Mouse (Mus musculus): ENCODE results near the gene Arrdc2. TPM values are rescaled to one million over a fixed set of nuclear protein-coding genes. Genes with fewer than 3 reads are reported as not detected.

Arrdc2 gene
- polyA plus RNA-seq, 1 experiment from 2014 or later: 13.4 TPM

GRCm38 (mm10) chr8:70812885-70813284 lies 26.6 kb downstream of the Arrdc2 start:
- H3K27me3 ChIP-seq (replicated peaks; ENCODE audit: control insufficient read depth, insufficient read depth, low read length): peaks cover 8% of the 10 kb centered on the region; the same call in 1 of the 2 replicates
- DNase-seq (ENCODE audit: low spot score) (no peak), ATAC-seq (replicated peaks; ENCODE audit: low FRiP score) (no peak)
- H3K27ac ChIP-seq (ENCODE audit: low read depth, low read length): no peak overlapping the region
- H3K36me3 ChIP-seq (ENCODE audit: control insufficient read depth, insufficient read depth, low read length): no peaks in the 10 kb centered on the region
- no peak overlapping the region for H3K9ac ChIP-seq (ENCODE audit: low read depth, low read length)
- WGBS: 57% methylated on average over 4 of the region's 4 CpGs
- H3K9me3 ChIP-seq (ENCODE audit: control insufficient read depth, low read length): no peaks in the 10 kb centered on the region
- H3K4me1 ChIP-seq (replicated peaks; ENCODE audit: control insufficient read depth, insufficient read depth, low read length): peaks cover 13% of the 10 kb centered on the region
- H3K4me2 ChIP-seq: no peak overlapping the region
- no peak overlapping the region for H3K4me3 ChIP-seq (ENCODE audit: low read depth, low read length)

GRCm38 (mm10) chr8:70812055-70812454 lies 27.5 kb downstream of the Arrdc2 start:
- H3K27me3 ChIP-seq (replicated peaks; ENCODE audit: control insufficient read depth, insufficient read depth, low read length): peaks cover 5% of the 10 kb centered on the region; the same call in 1 of the 2 replicates
- no peak overlapping the region for H3K4me3 ChIP-seq (ENCODE audit: low read depth, low read length)
- no peak overlapping the region for H3K4me2 ChIP-seq
- H3K36me3 ChIP-seq (ENCODE audit: control insufficient read depth, insufficient read depth, low read length): no peaks in the 10 kb centered on the region
- no peaks in the 10 kb centered on the region for H3K9me3 ChIP-seq (ENCODE audit: control insufficient read depth, low read length)
- no peak overlapping the region for H3K9ac ChIP-seq (ENCODE audit: low read depth, low read length)
- H3K27ac ChIP-seq (ENCODE audit: low read depth, low read length): no peak overlapping the region
- ATAC-seq (replicated peaks; ENCODE audit: low FRiP score) (no peak), DNase-seq (ENCODE audit: low spot score) (no peak)
- H3K4me1 ChIP-seq (replicated peaks; ENCODE audit: control insufficient read depth, insufficient read depth, low read length): peaks cover 16% of the 10 kb centered on the region
- WGBS: 44% methylated on average over 4 of the region's 4 CpGs

GRCm38 (mm10) chr8:70810962-70811680 lies 28.4 kb downstream of the Arrdc2 start:
- Histone ChIP-seq H3K4me3 (ENCODE audit: low read depth, low read length) (no peak overlapping the region), H3K27me3 (replicated peaks; ENCODE audit: control insufficient read depth, insufficient read depth, low read length) (peaks cover 2% of the 10 kb centered on the region; the same call in 1 of the 2 replicates)
- ATAC-seq (replicated peaks; ENCODE audit: low FRiP score): no peak

GRCm38 (mm10) chr8:70808955-70809701 lies 30.4 kb downstream of the Arrdc2 start:
- Histone ChIP-seq H3K9me3 (ENCODE audit: control insufficient read depth, low read length) (no peaks in the 10 kb centered on the region), H3K27me3 (replicated peaks; ENCODE audit: control insufficient read depth, insufficient read depth, low read length) (no peaks in the 10 kb centered on the region; the same call in 1 of the 2 replicates), H3K9ac (ENCODE audit: low read depth, low read length) (no peak overlapping the region), H3K4me3 (ENCODE audit: low read depth, low read length) (no peak overlapping the region), H3K36me3 (ENCODE audit: control insufficient read depth, insufficient read depth, low read length) (no peaks in the 10 kb centered on the region), H3K4me1 (replicated peaks; ENCODE audit: control insufficient read depth, insufficient read depth, low read length) (peaks cover 19% of the 10 kb centered on the region), H3K4me2 (no peak overlapping the region), H3K27ac (ENCODE audit: low read depth, low read length) (no peak overlapping the region)
- ATAC-seq (replicated peaks; ENCODE audit: low FRiP score) (no peak), DNase-seq (ENCODE audit: low spot score) (no peak)
- WGBS: 74% methylated on average over 8 of the region's 8 CpGs

More at GRCm38 (mm10) chr8:70810962-70811680, 28.4 kb downstream of the Arrdc2 start:
- Histone ChIP-seq H3K9me3 (ENCODE audit: control insufficient read depth, low read length) (no peaks in the 10 kb centered on the region), H3K4me2 (no peak overlapping the region; the same call in 1 of the 2 replicates), H3K4me1 (replicated peaks; ENCODE audit: control insufficient read depth, insufficient read depth, low read length) (peaks cover 17% of the 10 kb centered on the region), H3K36me3 (ENCODE audit: control insufficient read depth, insufficient read depth, low read length) (no peaks in the 10 kb centered on the region), H3K9ac (ENCODE audit: low read depth, low read length) (no peak overlapping the region), H3K27ac (ENCODE audit: low read depth, low read length) (no peak overlapping the region)
- 59% methylated on average over 20 of the region's 20 CpGs for WGBS
- DNase-seq (ENCODE audit: low spot score): no peak

GRCm38 (mm10) chr8:70808239-70808638 lies 31.3 kb downstream of the Arrdc2 start, which contains the start of gene Il12rb1:
Gene Il12rb1 (plus strand): TSS chr8:70808449.
- Histone ChIP-seq H3K27ac (ENCODE audit: low read depth, low read length) (no peak within 1 kb of the TSS), H3K27me3 (replicated peaks; ENCODE audit: control insufficient read depth, insufficient read depth, low read length) (no peaks in the 10 kb centered on the region; the same call in none of the 2 replicates), H3K36me3 (ENCODE audit: control insufficient read depth, insufficient read depth, low read length) (no peaks in the 10 kb centered on the region), H3K4me1 (replicated peaks; ENCODE audit: control insufficient read depth, insufficient read depth, low read length) (peaks cover 24% of the 10 kb centered on the region), H3K4me3 (ENCODE audit: low read depth, low read length) (no peak within 1 kb of the TSS), H3K4me2 (0 out of 2 replicates have a peak within 1 kb of the TSS, but pooled peaks have one; percentile 21), H3K9ac (ENCODE audit: low read depth, low read length) (no peak within 1 kb of the TSS), H3K9me3 (ENCODE audit: control insufficient read depth, low read length) (no peaks in the 10 kb centered on the region)
- 62% methylated on average over 5 of the region's 5 CpGs for WGBS
- DNase-seq (ENCODE audit: low spot score) (no peak), ATAC-seq (replicated peaks; ENCODE audit: low FRiP score) (no peak)

GRCm38 (mm10) chr8:70807304-70807703 lies 32.2 kb downstream of the Arrdc2 start:
- H3K4me2 ChIP-seq: 0 out of 2 replicates have a peak overlapping the region, but pooled peaks have one; percentile 21
- DNase-seq (ENCODE audit: low spot score) (no peak), ATAC-seq (replicated peaks; ENCODE audit: low FRiP score) (no peak)
- no peak overlapping the region for H3K4me3 ChIP-seq (ENCODE audit: low read depth, low read length)
- peaks cover 24% of the 10 kb centered on the region for H3K4me1 ChIP-seq (replicated peaks; ENCODE audit: control insufficient read depth, insufficient read depth, low read length)
- no peak overlapping the region for H3K9ac ChIP-seq (ENCODE audit: low read depth, low read length)
- H3K9me3 ChIP-seq (ENCODE audit: control insufficient read depth, low read length): no peaks in the 10 kb centered on the region
- no peak overlapping the region for H3K27ac ChIP-seq (ENCODE audit: low read depth, low read length)
- peaks cover 1% of the 10 kb centered on the region for H3K27me3 ChIP-seq (replicated peaks; ENCODE audit: control insufficient read depth, insufficient read depth, low read length)
- 62% methylated on average over 1 of the region's 1 CpGs for WGBS
- H3K36me3 ChIP-seq (ENCODE audit: control insufficient read depth, insufficient read depth, low read length): no peaks in the 10 kb centered on the region

GRCm38 (mm10) chr8:70806541-70806940 lies 33.0 kb downstream of the Arrdc2 start:
- ATAC-seq (replicated peaks; ENCODE audit: low FRiP score): no peak
- Histone ChIP-seq H3K9ac (ENCODE audit: low read depth, low read length) (no peak overlapping the region), H3K36me3 (ENCODE audit: control insufficient read depth, insufficient read depth, low read length) (no peaks in the 10 kb centered on the region), H3K27me3 (replicated peaks; ENCODE audit: control insufficient read depth, insufficient read depth, low read length) (peaks cover 5% of the 10 kb centered on the region), H3K27ac (ENCODE audit: low read depth, low read length) (no peak overlapping the region), H3K9me3 (ENCODE audit: control insufficient read depth, low read length) (no peaks in the 10 kb centered on the region), H3K4me3 (ENCODE audit: low read depth, low read length) (no peak overlapping the region), H3K4me1 (replicated peaks; ENCODE audit: control insufficient read depth, insufficient read depth, low read length) (peaks cover 27% of the 10 kb centered on the region), H3K4me2 (peak overlapping the region; percentile 32; the same call in 1 of the 2 replicates)
- no peak for DNase-seq (ENCODE audit: low spot score)
- 38% methylated on average over 4 of the region's 4 CpGs for WGBS

GRCm38 (mm10) chr8:70804481-70805206 lies 34.9 kb downstream of the Arrdc2 start, which contains the start of gene Mast3:
Gene Mast3 (minus strand): TSS chr8:70805054.
- ATAC-seq (replicated peaks; ENCODE audit: low FRiP score) (peak; percentile 86), DNase-seq (ENCODE audit: low spot score) (peak; percentile 84)
- Histone ChIP-seq H3K4me1 (replicated peaks; ENCODE audit: control insufficient read depth, insufficient read depth, low read length) (peaks cover 22% of the 10 kb centered on the region), H3K4me3 (ENCODE audit: low read depth, low read length) (peak within 1 kb of the TSS; percentile 63), H3K27ac (ENCODE audit: low read depth, low read length) (peak within 1 kb of the TSS; percentile 4; the same call in 1 of the 2 replicates), H3K9me3 (ENCODE audit: control insufficient read depth, low read length) (no peaks in the 10 kb centered on the region), H3K36me3 (ENCODE audit: control insufficient read depth, insufficient read depth, low read length) (no peaks in the 10 kb centered on the region), H3K4me2 (peak within 1 kb of the TSS; percentile 99), H3K27me3 (replicated peaks; ENCODE audit: control insufficient read depth, insufficient read depth, low read length) (peaks cover 20% of the 10 kb centered on the region), H3K9ac (ENCODE audit: low read depth, low read length) (peak within 1 kb of the TSS; percentile 52)
- WGBS: 1% methylated on average over 45 of the region's 45 CpGs

Data from liver, embryonic 11.5 days (tissue).